ENCODE assay signal across 7 mouse cellular contexts in genomic region chr8:57540110-57540838, GRCm38 (mm10). TPM values are rescaled to one million over a fixed set of nuclear protein-coding genes. Genes with fewer than 3 reads are reported as not detected.
A peak's percentile ranks its signal among the peaks of the same experiment; 100 is the strongest.
DNase-seq lines count a peak whose midpoint lies in the region; TF ChIP-seq lines count a peak whose summit lies in the region.

No protein-coding gene starts in this region.

- H3K4me3 ChIP-seq in ES-Bruce4 (ENCODE audit: low read depth, low read length) = no peak overlapping the region
- no peak overlapping the region for H3K4me3 ChIP-seq in heart, embryonic 10.5 days

- no peaks in the 10 kb centered on the region for H3K27me3 ChIP-seq in ES-Bruce4 (ENCODE audit: control insufficient read depth, insufficient read depth, low read length, poor library complexity, severe bottlenecking)
- H3K27me3 ChIP-seq in heart, embryonic 10.5 days (ENCODE audit: insufficient read depth, poor library complexity, severe bottlenecking) = no peaks in the 10 kb centered on the region

- no peaks in the 10 kb centered on the region for H3K4me1 ChIP-seq in ES-Bruce4 (ENCODE audit: control insufficient read depth, insufficient read depth, low read length)
- no peaks in the 10 kb centered on the region for H3K4me1 ChIP-seq in heart, embryonic 10.5 days

- H3K36me3 ChIP-seq in ES-Bruce4 (ENCODE audit: control insufficient read depth, insufficient read depth, low read length, poor library complexity, severe bottlenecking) = no peaks in the 10 kb centered on the region; the same call in 1 of the 2 replicates
- peaks cover 11% of the 10 kb centered on the region; the same call in 1 of the 2 replicates for H3K36me3 ChIP-seq in heart, embryonic 10.5 days

- H3K9ac ChIP-seq in ES-Bruce4 (ENCODE audit: low read depth, poor library complexity, severe bottlenecking) = no peak overlapping the region

- peak; percentile 42 to 55 for DNase-seq in adrenal gland, adult 18-20 months (ENCODE audit: low spot score in 2 of 2)
- DNase-seq in embryo, embryonic 11.5 days (ENCODE audit: low read depth, low spot score) = peak; percentile 53
- DNase-seq in heart, embryonic 10.5 days (ENCODE audit: low spot score) = peak; percentile 70
- peak; percentile 28 for DNase-seq in large intestine, adult 2 months (ENCODE audit: low read depth, low spot score)
- peak; percentile 26 to 71 for DNase-seq in lung, postnatal 4 days
- DNase-seq in right cerebral cortex, adult 18-20 months = peak; percentile 65

- no peak overlapping the region for H3K27ac ChIP-seq in ES-Bruce4 (ENCODE audit: insufficient read depth, low read length)
- no peak overlapping the region for H3K27ac ChIP-seq in heart, embryonic 10.5 days

- TF ChIP-seq EP300 in ES-Bruce4 (IDR thresholded peaks at IDR 0.05; ENCODE audit: insufficient read depth, low read depth, low read length) = no peak

- TF ChIP-seq CTCF in ES-Bruce4 (IDR thresholded peaks at IDR 0.05; ENCODE audit: low read depth, low read length) = peak; percentile 26

- H3K9me3 ChIP-seq in ES-Bruce4 (replicated peaks; ENCODE audit: control insufficient read depth, insufficient read depth, low read length, poor library complexity, severe bottlenecking) = no peaks in the 10 kb centered on the region
- no peaks in the 10 kb centered on the region for H3K9me3 ChIP-seq in heart, embryonic 10.5 days

- 44% methylated on average over 12 of the region's 12 CpGs for WGBS in heart, embryonic 10.5 days
- whole genome bisulfite sequencing in large intestine, adult 2 months = 49% methylated on average over 12 of the region's 12 CpGs

- no peak for TF ChIP-seq POLR2A in ES-Bruce4 (IDR thresholded peaks at IDR 0.05; ENCODE audit: insufficient read depth, low read length)

RNA-seq across cellular contexts. Expression of gene Hmgb2, which starts 28.6 kb away (rescaled TPM):
- polyA plus RNA-seq in ES-Bruce4 (2011; ENCODE audit: insufficient read depth, insufficient read length, low read depth, missing spikeins) = 235 and 249 TPM in 2 replicates
- total RNA-seq in adrenal gland, adult 18-20 months (2021) = 1 to 10 TPM; 5.1 to 5.3 TPM
- polyA plus RNA-seq in heart, embryonic 10.5 days (2016; fragmentation: Nextera tagmentation; extraction: Ambion mirVana) = 284 and 384 TPM in 2 replicates
- 21.2 and 25.0 TPM in 2 replicates for polyA plus RNA-seq in large intestine, adult 2 months (2012; rRNA removed)

RNA-seq across cellular contexts. Expression of gene Sap30, which starts 52.6 kb away (rescaled TPM):
- 52.5 and 63.5 TPM in 2 replicates for polyA plus RNA-seq in ES-Bruce4 (2011; ENCODE audit: insufficient read depth, insufficient read length, low read depth, missing spikeins)
- 10 to 100 TPM; 11.9 to 14.4 TPM for total RNA-seq in adrenal gland, adult 18-20 months (2021)
- 45.3 and 66.4 TPM in 2 replicates for polyA plus RNA-seq in heart, embryonic 10.5 days (2016; fragmentation: Nextera tagmentation; extraction: Ambion mirVana)
- 6.0 and 9.5 TPM in 2 replicates for polyA plus RNA-seq in large intestine, adult 2 months (2012; rRNA removed)
